Mouse (Mus musculus): ENCODE measurements around the gene Matk.

- TF ChIP-seq CTCF (IDR thresholded peaks at IDR 0.05; ENCODE audit: insufficient read depth, low read depth, low read length) (no peak), POLR2A (IDR thresholded peaks at IDR 0.05; ENCODE audit: insufficient read depth, low read depth, low read length) (no peak)
Observed at GRCm38 (mm10) chr10:81306173-81306668, 53.5 kb downstream of the Matk start.
